Mouse (Mus musculus) kidney, embryonic 14.5 days (tissue): ENCODE data around the gene Peli2. TPM values are rescaled to one million over a fixed set of nuclear protein-coding genes. Genes with fewer than 3 reads are reported as not detected.
"Not testable (repeated sequence)": the region's sequence is repeated elsewhere in the genome, so short reads cannot be mapped to it uniquely, and the experiment has no call there.

ENCODE experiments used
- ATAC-seq: fragments of 200-750 bp; cut with Nextera tagmentation; 2 replicates; pipeline ENCODE4 v1.8.0; 2017; ENCODE audit warnings: moderate number of reproducible peaks, mild to moderate bottlenecking, moderate TSS enrichment, moderate library complexity; ENCODE audit not compliant: low FRiP score, low TSS enrichment
- H3K27ac ChIP-seq: fragments of 300-500 bp; sonication (generic); 2 replicates; pipeline ENCODE4 v1.5.1; 2014; ENCODE audit warnings: low read depth, mild to moderate bottlenecking, low read length, moderate library complexity, mixed read lengths
- H3K27me3 ChIP-seq: fragments of 300-500 bp; sonication (generic); 2 replicates; pipeline ENCODE4 v1.6.1; 2014; ENCODE audit warnings: mild to moderate bottlenecking, low read length; ENCODE audit not compliant: control insufficient read depth, insufficient read depth
- H3K36me3 ChIP-seq: fragments of 300-500 bp; sonication (generic); 2 replicates; pipeline ENCODE4 v1.6.1; 2014; ENCODE audit warnings: low read length, mixed read lengths; ENCODE audit not compliant: control insufficient read depth, insufficient read depth
- H3K4me1 ChIP-seq: fragments of 300-500 bp; sonication (generic); 2 replicates; pipeline ENCODE4 v1.6.1; 2014; ENCODE audit warnings: low read length, mixed read lengths; ENCODE audit not compliant: control insufficient read depth, insufficient read depth
- H3K4me2 ChIP-seq: fragments of 300-500 bp; sonication (generic); replicated peaks from 2 replicates; pipeline ENCODE4 v1.6.1; 2014; ENCODE audit warnings: low read depth, mild to moderate bottlenecking, low read length
- H3K4me3 ChIP-seq: fragments of 300-500 bp; sonication (generic); 2 replicates; pipeline ENCODE4 v1.5.1; 2014; ENCODE audit warnings: mild to moderate bottlenecking, low read length
- H3K9ac ChIP-seq: fragments of 300-500 bp; sonication (generic); 2 replicates; pipeline ENCODE4 v1.6.1; 2014; ENCODE audit warnings: low read depth, mild to moderate bottlenecking, low read length, moderate library complexity
- H3K9me3 ChIP-seq: fragments of 300-500 bp; sonication (generic); 2 replicates; pipeline ENCODE4 v1.6.1; 2016; ENCODE audit warnings: low read length; ENCODE audit not compliant: control insufficient read depth
- whole genome bisulfite sequencing: fragments of 180-500 bp; shearing (Covaris S2); extraction: QIAGEN DNeasy Blood & Tissue Kit; methylation state at CpG from one replicate; pipeline ENCODE4 v1.1.7; 2014; 5-methylcytosine and 5-hydroxymethylcytosine counted together
- polyA plus RNA-seq: library from polyadenylated mRNA; unstranded; fragments of >200 nt; fragmentation: Nextera tagmentation; extraction: Ambion mirVana; gene quantifications from 2 replicates; pipeline ENCODE4 v1.2.1, GENCODE M21; 2014

Gene Peli2
- polyA plus RNA-seq, result 6.1 and 10.8 TPM in 2 replicates

- WGBS, result under 1% methylated on average over 78 of the region's 117 CpGs
- ATAC-seq, result peak; percentile 83
- Histone ChIP-seq H3K36me3 (no peaks in the 10 kb centered on the region), H3K4me1 (peaks cover 16% of the 10 kb centered on the region; the same call in 1 of the 2 replicates), H3K4me3 (peak within 1 kb of the TSS; percentile 73), H3K27ac (peak within 1 kb of the TSS; percentile 63; the same call in 1 of the 2 replicates), H3K4me2 (peak within 1 kb of the TSS; percentile 63), H3K27me3 (no peaks in the 10 kb centered on the region), H3K9me3 (no peaks in the 10 kb centered on the region), H3K9ac (peak within 1 kb of the TSS; percentile 67)
Observed at GRCm38 (mm10) chr14:48120752-48121528, at the start of gene Peli2. TSS of gene Peli2 (plus strand) at chr14:48120823.

DNA sequence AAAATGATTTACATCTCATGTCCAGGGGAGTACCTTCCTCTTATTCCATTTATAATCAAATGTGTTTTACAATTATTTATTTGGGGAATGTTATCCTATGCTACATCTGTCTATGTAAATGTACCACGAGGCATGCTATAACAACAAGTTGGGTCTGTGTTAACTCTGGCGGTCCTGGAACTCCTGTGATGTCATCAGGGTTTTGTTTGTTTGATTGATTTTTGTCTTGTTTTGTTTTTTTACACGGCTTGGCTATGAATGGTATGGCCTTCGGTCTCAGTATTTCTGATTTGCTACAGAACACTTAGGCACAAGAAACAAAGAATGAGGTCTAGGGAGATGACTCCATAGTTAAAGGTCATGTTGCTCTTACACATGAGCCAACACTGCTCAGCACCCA lies 48.5 kb upstream of the Peli2 start:
- H3K27me3 ChIP-seq, result no peaks in the 10 kb centered on the region
- H3K4me3 ChIP-seq, result no peak overlapping the region
- H3K4me1 ChIP-seq, result no peaks in the 10 kb centered on the region
- H3K9me3 ChIP-seq, result no peaks in the 10 kb centered on the region
- H3K36me3 ChIP-seq, result no peaks in the 10 kb centered on the region
- no peak overlapping the region for H3K9ac ChIP-seq
- no peak overlapping the region for H3K4me2 ChIP-seq
- 81% methylated on average over 4 of the region's 4 CpGs for WGBS
- H3K27ac ChIP-seq, result no peak overlapping the region
- no peak for ATAC-seq

- Histone ChIP-seq H3K27me3 (no peaks in the 10 kb centered on the region), H3K4me1 (no peaks in the 10 kb centered on the region), H3K4me2 (no peak overlapping the region), H3K27ac (no peak overlapping the region), H3K9me3 (no peaks in the 10 kb centered on the region), H3K9ac (no peak overlapping the region), H3K36me3 (no peaks in the 10 kb centered on the region), H3K4me3 (no peak overlapping the region)
- 63% methylated on average over 24 of the region's 24 CpGs for WGBS
- no peak for ATAC-seq
Observed at GRCm38 (mm10) chr14:48073247-48074161, 47.1 kb upstream of the Peli2 start.

DNA sequence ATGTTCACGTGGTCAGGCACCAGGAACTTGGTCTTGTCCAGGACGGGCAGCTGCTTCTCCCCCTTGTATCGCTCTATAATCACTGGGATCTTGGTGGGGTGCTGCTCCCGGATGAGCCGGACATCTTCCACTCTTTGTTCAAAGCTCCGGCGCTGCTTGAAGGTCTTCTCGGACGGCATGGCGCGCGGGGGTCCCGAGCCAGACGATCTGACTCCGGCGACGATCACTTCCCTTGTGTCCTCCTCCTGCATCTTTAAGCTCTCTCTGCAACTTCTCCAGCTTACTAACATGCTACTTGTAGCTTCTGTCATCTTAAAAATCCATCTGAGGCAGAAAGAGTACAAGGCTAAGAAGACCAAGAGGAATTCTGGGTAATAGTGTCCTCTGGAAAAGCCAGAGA lies 41.0 kb upstream of the Peli2 start:
- not testable (repeated sequence) for H3K9me3 ChIP-seq, H3K27me3 ChIP-seq, ATAC-seq, H3K36me3 ChIP-seq, H3K4me1 ChIP-seq, H3K9ac ChIP-seq, H3K4me2 ChIP-seq, H3K4me3 ChIP-seq, H3K27ac ChIP-seq
- WGBS, result 93% methylated on average over 17 of the region's 17 CpGs

- Histone ChIP-seq H3K4me3 (no peak overlapping the region), H3K36me3 (no peaks in the 10 kb centered on the region), H3K9me3 (no peaks in the 10 kb centered on the region), H3K27ac (no peak overlapping the region), H3K27me3 (no peaks in the 10 kb centered on the region), H3K4me2 (no peak overlapping the region), H3K4me1 (0 out of 2 replicates have a peak, but pooled peaks cover 2% of the 10 kb centered on the region), H3K9ac (no peak overlapping the region)
- WGBS, result 26% methylated on average over 14 of the region's 14 CpGs
- ATAC-seq, result no peak
Observed at GRCm38 (mm10) chr14:48083836-48084812, 36.5 kb upstream of the Peli2 start.

- H3K4me1 ChIP-seq, result 0 out of 2 replicates have a peak, but pooled peaks cover 2% of the 10 kb centered on the region
- H3K27me3 ChIP-seq, result no peaks in the 10 kb centered on the region
- no peak overlapping the region for H3K9ac ChIP-seq
- no peak overlapping the region for H3K27ac ChIP-seq
- H3K4me2 ChIP-seq, result no peak overlapping the region
- no peak overlapping the region for H3K4me3 ChIP-seq
- no peaks in the 10 kb centered on the region for H3K9me3 ChIP-seq
- ATAC-seq, result no peak
- WGBS, result 52% methylated on average over 7 of the region's 7 CpGs
- no peaks in the 10 kb centered on the region for H3K36me3 ChIP-seq
Observed at GRCm38 (mm10) chr14:48086682-48087297, 33.8 kb upstream of the Peli2 start.

DNA sequence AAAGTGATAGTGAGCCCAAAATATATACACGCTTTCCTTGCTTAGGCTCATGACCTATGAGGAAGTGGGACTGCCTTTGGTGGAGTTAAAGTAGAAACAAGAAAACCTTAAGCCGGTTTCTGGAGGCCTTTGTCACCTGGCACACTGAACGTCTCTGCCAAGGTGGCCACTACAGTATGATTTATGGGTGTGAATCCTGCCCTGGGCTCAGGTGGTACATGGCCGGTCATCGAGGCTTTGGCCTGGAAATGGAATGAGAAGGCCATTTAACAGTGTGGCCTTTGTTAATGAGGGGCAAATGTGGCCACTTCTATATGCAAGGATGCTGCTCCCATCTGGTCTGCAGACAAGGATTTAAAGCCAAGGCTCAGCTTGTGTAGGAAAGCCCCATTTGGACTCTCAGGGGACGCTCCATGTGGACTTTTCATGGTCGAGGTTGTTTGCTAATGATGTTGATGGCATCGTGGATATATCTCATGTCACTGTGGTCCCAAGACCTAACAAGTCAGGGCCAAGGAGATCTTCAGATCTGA lies 33.3 kb upstream of the Peli2 start:
- Histone ChIP-seq H3K4me2 (no peak overlapping the region), H3K27ac (no peak overlapping the region), H3K9me3 (no peaks in the 10 kb centered on the region), H3K27me3 (no peaks in the 10 kb centered on the region), H3K4me3 (no peak overlapping the region), H3K4me1 (0 out of 2 replicates have a peak, but pooled peaks cover 2% of the 10 kb centered on the region), H3K36me3 (no peaks in the 10 kb centered on the region), H3K9ac (no peak overlapping the region)
- WGBS, result 58% methylated on average over 8 of the region's 8 CpGs
- ATAC-seq, result no peak

- ATAC-seq, result no peak
- H3K4me1 ChIP-seq, result no peaks in the 10 kb centered on the region
- no peak overlapping the region for H3K4me2 ChIP-seq
- no peaks in the 10 kb centered on the region for H3K36me3 ChIP-seq
- no peak overlapping the region for H3K4me3 ChIP-seq
- H3K27me3 ChIP-seq, result no peaks in the 10 kb centered on the region
- no peaks in the 10 kb centered on the region for H3K9me3 ChIP-seq
- no peak overlapping the region for H3K9ac ChIP-seq
- no peak overlapping the region for H3K27ac ChIP-seq
- 49% methylated on average over 4 of the region's 4 CpGs for WGBS
Observed at GRCm38 (mm10) chr14:48090465-48090864, 30.2 kb upstream of the Peli2 start.
